ENCODE assay signal across 8 mouse cellular contexts in genomic region chrX:99326167-99326566, GRCm38 (mm10).
DNase-seq lines count a peak whose midpoint lies in the region; ATAC-seq lines count a peak whose summit lies in the region.

No protein-coding gene starts in this region.

- H3K9ac ChIP-seq in heart, embryonic 11.5 days (ENCODE audit: low read depth, low read length): no peak overlapping the region
- no peak overlapping the region for H3K9ac ChIP-seq in heart, embryonic 12.5 days
- H3K9ac ChIP-seq in stomach, embryonic 16.5 days (ENCODE audit: low read length): 0 out of 2 replicates have a peak overlapping the region, but pooled peaks have one; percentile 28

- peaks cover 7% of the 10 kb centered on the region for H3K27me3 ChIP-seq in heart, embryonic 11.5 days (ENCODE audit: control insufficient read depth, insufficient read depth, low read length)
- H3K27me3 ChIP-seq in heart, embryonic 12.5 days (replicated peaks): peaks cover 29% of the 10 kb centered on the region
- peaks cover 6% of the 10 kb centered on the region; the same call in 1 of the 2 replicates for H3K27me3 ChIP-seq in stomach, embryonic 16.5 days (ENCODE audit: control insufficient read depth, insufficient read depth, low read length)

- H3K4me3 ChIP-seq in heart, embryonic 11.5 days (ENCODE audit: low read depth, low read length): no peak overlapping the region
- H3K4me3 ChIP-seq in heart, embryonic 12.5 days: no peak overlapping the region
- H3K4me3 ChIP-seq in stomach, embryonic 16.5 days (replicated peaks; ENCODE audit: low read length): no peak overlapping the region

- H3K9me3 ChIP-seq in heart, embryonic 11.5 days (replicated peaks; ENCODE audit: control insufficient read depth, low read length): no peaks in the 10 kb centered on the region
- no peaks in the 10 kb centered on the region for H3K9me3 ChIP-seq in heart, embryonic 12.5 days (replicated peaks)
- no peaks in the 10 kb centered on the region for H3K9me3 ChIP-seq in stomach, embryonic 16.5 days (replicated peaks; ENCODE audit: control insufficient read depth, low read length)

- H3K27ac ChIP-seq in heart, embryonic 11.5 days (ENCODE audit: low read depth, low read length): no peak overlapping the region; the same call in 1 of the 2 replicates
- H3K27ac ChIP-seq in heart, embryonic 12.5 days (ENCODE audit: poor library complexity, severe bottlenecking): peak overlapping the region; percentile 58; the same call in 1 of the 2 replicates
- peak overlapping the region; percentile 48; the same call in 1 of the 2 replicates for H3K27ac ChIP-seq in stomach, embryonic 16.5 days (ENCODE audit: low read length)

- H3K4me2 ChIP-seq in heart, embryonic 11.5 days: no peak overlapping the region
- no peak overlapping the region for H3K4me2 ChIP-seq in heart, embryonic 12.5 days
- H3K4me2 ChIP-seq in stomach, embryonic 16.5 days (ENCODE audit: low read depth, low read length): no peak overlapping the region

- peak; percentile 46 to 69 for DNase-seq in heart, adult 18-20 months
- peak; percentile 52 for DNase-seq in embryo, embryonic 11 days
- DNase-seq in kidney, postnatal 25 days: peak; percentile 61 to 77
- no peak for DNase-seq in cerebellum, adult 9-11 months
- no peak for DNase-seq in cerebellum, adult 18-20 months

- no peaks in the 10 kb centered on the region for H3K36me3 ChIP-seq in heart, embryonic 11.5 days (ENCODE audit: control insufficient read depth, insufficient read depth, low read length)
- H3K36me3 ChIP-seq in heart, embryonic 12.5 days: no peaks in the 10 kb centered on the region
- no peaks in the 10 kb centered on the region for H3K36me3 ChIP-seq in stomach, embryonic 16.5 days (ENCODE audit: control insufficient read depth, insufficient read depth, low read length)

- ATAC-seq in heart, embryonic 11.5 days (replicated peaks; ENCODE audit: insufficient number of reproducible peaks, low FRiP score, low TSS enrichment): no peak; the same call in 1 of the 2 replicates
- no peak for ATAC-seq in heart, embryonic 12.5 days (ENCODE audit: insufficient number of reproducible peaks, low FRiP score)
- ATAC-seq in stomach, embryonic 16.5 days (ENCODE audit: insufficient read depth, low FRiP score): peak; percentile 87; the same call in 1 of the 2 replicates

- H3K4me1 ChIP-seq in heart, embryonic 11.5 days (ENCODE audit: control insufficient read depth, insufficient read depth, low read length): peaks cover 17% of the 10 kb centered on the region
- H3K4me1 ChIP-seq in heart, embryonic 12.5 days (replicated peaks): peaks cover 51% of the 10 kb centered on the region
- peaks cover 17% of the 10 kb centered on the region for H3K4me1 ChIP-seq in stomach, embryonic 16.5 days (ENCODE audit: control insufficient read depth, insufficient read depth, low read length)

- 32% methylated on average over 7 of the region's 7 CpGs for WGBS in heart, embryonic 11.5 days (ENCODE audit: insufficient replicate concordance)
- 38% methylated on average over 7 of the region's 7 CpGs for WGBS in heart, embryonic 12.5 days
- WGBS in stomach, embryonic 16.5 days: 17% methylated on average over 7 of the region's 7 CpGs

Comparison
In these comparisons a context has a peak if more than half of its experiments do, and no peak if none do; other contexts are left out.
1. DNase-seq: peak in heart, adult 18-20 months (2 of 2), embryo, embryonic 11 days (single experiment) and kidney, postnatal 25 days (2 of 2); none in cerebellum, adult 9-11 months (single experiment) and cerebellum, adult 18-20 months (0 of 2).